Mouse (Mus musculus): Measurements from ENCODE around the gene Slc30a2. TPM values are rescaled to one million over a fixed set of nuclear protein-coding genes. Genes with fewer than 3 reads are reported as not detected.

Gene Slc30a2
- polyA plus RNA-seq, 1 experiment = 0.05 TPM

DNA sequence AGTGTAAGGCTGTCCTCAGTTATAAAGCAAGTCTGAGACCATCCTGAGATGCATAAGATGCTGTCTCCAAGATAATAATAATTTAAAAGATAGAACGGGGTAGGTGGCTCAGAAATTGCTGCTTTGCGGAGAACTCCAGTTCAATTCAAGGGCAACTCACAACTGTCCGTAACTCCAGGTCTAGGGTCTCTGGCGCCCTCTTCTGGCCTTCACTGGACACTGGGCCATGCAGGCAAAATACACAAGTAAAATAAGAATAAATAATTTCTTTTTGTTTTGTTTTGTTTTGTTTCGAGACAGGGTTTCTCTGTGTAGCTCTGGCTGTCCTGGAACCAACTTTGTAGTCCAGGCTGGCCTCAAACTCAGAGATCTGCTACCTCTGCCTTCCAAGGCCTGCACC lies 45.4 kb downstream of the Slc30a2 start:
- peak; percentile 76 for DNase-seq (ENCODE audit: low read depth)
- no peak for TF ChIP-seq POLR2A (IDR thresholded peaks at IDR 0.05; ENCODE audit: borderline replicate concordance, extremely low read depth, insufficient read depth, insufficient read length, poor library complexity, severe bottlenecking)
- peak; percentile 79 for TF ChIP-seq CTCF (IDR thresholded peaks at IDR 0.05; ENCODE audit: borderline replicate concordance, extremely low read depth, insufficient read depth, insufficient read length)

- DNase-seq (ENCODE audit: low read depth) = no peak
- TF ChIP-seq CTCF (IDR thresholded peaks at IDR 0.05; ENCODE audit: borderline replicate concordance, extremely low read depth, insufficient read depth, insufficient read length) (no peak), POLR2A (IDR thresholded peaks at IDR 0.05; ENCODE audit: borderline replicate concordance, extremely low read depth, insufficient read depth, insufficient read length, poor library complexity, severe bottlenecking) (no peak)
Observed at GRCm38 (mm10) chr4:134391636-134392035, 48.7 kb downstream of the Slc30a2 start.

GRCm38 (mm10) chr4:134392595-134392994 lies 49.6 kb downstream of the Slc30a2 start:
- peak; percentile 88 for DNase-seq (ENCODE audit: low read depth)
- no peak for TF ChIP-seq CTCF (IDR thresholded peaks at IDR 0.05; ENCODE audit: borderline replicate concordance, extremely low read depth, insufficient read depth, insufficient read length)
- TF ChIP-seq POLR2A (IDR thresholded peaks at IDR 0.05; ENCODE audit: borderline replicate concordance, extremely low read depth, insufficient read depth, insufficient read length, poor library complexity, severe bottlenecking) = no peak

GRCm38 (mm10) chr4:134393026-134393425 lies 50.0 kb downstream of the Slc30a2 start:
- peak; percentile 76 for DNase-seq (ENCODE audit: low read depth)
- TF ChIP-seq CTCF (IDR thresholded peaks at IDR 0.05; ENCODE audit: borderline replicate concordance, extremely low read depth, insufficient read depth, insufficient read length) (peak; percentile 54; the same call in 1 of the 2 replicates), POLR2A (IDR thresholded peaks at IDR 0.05; ENCODE audit: borderline replicate concordance, extremely low read depth, insufficient read depth, insufficient read length, poor library complexity, severe bottlenecking) (no peak)

DNA sequence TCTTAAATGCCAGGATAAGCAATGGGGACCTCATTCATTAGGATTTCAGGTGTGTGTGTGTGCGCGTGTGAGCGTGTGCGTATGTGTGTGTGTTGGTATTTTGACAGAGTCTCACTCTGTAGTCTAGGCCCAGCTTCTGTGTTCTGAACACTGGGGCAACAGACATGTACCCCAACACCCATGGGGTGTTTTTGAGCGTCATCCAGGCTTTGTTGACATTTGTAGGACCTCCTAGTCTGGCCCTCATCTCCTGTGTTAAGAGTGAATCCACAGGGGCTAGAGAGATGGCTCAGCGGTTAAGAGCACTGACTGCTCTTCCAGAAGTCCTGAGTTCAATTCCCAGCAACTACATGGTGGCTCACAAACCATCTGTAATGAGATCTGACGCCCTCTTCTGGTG lies 52.2 kb downstream of the Slc30a2 start:
- no peak for TF ChIP-seq POLR2A (IDR thresholded peaks at IDR 0.05; ENCODE audit: borderline replicate concordance, extremely low read depth, insufficient read depth, insufficient read length, poor library complexity, severe bottlenecking)
- TF ChIP-seq CTCF (IDR thresholded peaks at IDR 0.05; ENCODE audit: borderline replicate concordance, extremely low read depth, insufficient read depth, insufficient read length) = no peak
- DNase-seq (ENCODE audit: low read depth) = no peak

GRCm38 (mm10) chr4:134395977-134396825 lies 53.2 kb downstream of the Slc30a2 start, which contains the start of gene Pafah2:
Pafah2 (plus strand) TSS chr4:134396320.
- TF ChIP-seq POLR2A (IDR thresholded peaks at IDR 0.05; ENCODE audit: borderline replicate concordance, extremely low read depth, insufficient read depth, insufficient read length, poor library complexity, severe bottlenecking) (no peak; the same call in 1 of the 2 replicates), CTCF (IDR thresholded peaks at IDR 0.05; ENCODE audit: borderline replicate concordance, extremely low read depth, insufficient read depth, insufficient read length) (peak; percentile 92)
- peak; percentile 100 for DNase-seq (ENCODE audit: low read depth)

- TF ChIP-seq POLR2A (IDR thresholded peaks at IDR 0.05; ENCODE audit: borderline replicate concordance, extremely low read depth, insufficient read depth, insufficient read length, poor library complexity, severe bottlenecking) = no peak
- TF ChIP-seq CTCF (IDR thresholded peaks at IDR 0.05; ENCODE audit: borderline replicate concordance, extremely low read depth, insufficient read depth, insufficient read length) = peak; percentile 2; the same call in 1 of the 2 replicates
- peak; percentile 59 for DNase-seq (ENCODE audit: low read depth)
Observed at GRCm38 (mm10) chr4:134397121-134397520, 54.1 kb downstream of the Slc30a2 start.

DNA sequence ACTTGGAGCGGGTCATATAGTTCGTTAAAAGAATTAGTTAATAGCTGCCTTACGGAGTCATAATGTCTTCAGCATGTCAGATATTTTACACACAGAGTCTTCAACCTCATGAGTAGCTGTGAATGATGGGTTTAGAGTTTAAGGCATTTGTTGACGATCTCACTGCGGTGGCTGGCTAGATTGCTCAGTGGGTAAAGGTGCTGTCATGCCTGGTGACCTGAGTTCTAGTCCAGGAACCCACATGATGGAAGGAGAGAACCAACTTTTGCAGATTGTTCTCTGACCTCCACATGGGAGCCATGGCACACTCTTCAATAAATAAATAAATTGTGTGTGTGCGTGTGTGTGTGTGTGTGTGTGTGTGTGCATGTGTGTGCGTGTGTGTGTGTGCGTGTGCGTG lies 54.8 kb downstream of the Slc30a2 start:
- no peak for DNase-seq (ENCODE audit: low read depth)
- TF ChIP-seq CTCF (IDR thresholded peaks at IDR 0.05; ENCODE audit: borderline replicate concordance, extremely low read depth, insufficient read depth, insufficient read length) = no peak

DNA sequence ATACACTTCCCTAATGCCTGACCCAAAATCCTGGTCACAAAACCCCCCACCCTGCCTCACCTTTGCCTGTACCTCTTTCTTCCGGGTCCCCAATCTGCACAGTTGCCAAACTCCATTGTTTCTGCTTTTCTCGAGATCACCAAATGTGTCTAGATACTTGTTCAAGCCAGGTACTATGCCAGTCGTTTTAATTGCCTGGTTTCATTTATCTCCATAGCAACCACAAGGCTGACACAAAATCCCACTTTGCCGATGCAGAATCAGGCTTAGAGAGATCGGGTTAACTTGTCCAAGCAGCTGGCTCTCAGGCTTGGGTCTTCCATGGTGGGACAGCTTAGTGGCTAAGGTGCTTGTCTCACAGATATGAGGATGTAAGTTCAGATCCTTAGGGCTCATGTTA lies 57.2 kb downstream of the Slc30a2 start:
- TF ChIP-seq POLR2A (IDR thresholded peaks at IDR 0.05; ENCODE audit: borderline replicate concordance, extremely low read depth, insufficient read depth, insufficient read length, poor library complexity, severe bottlenecking) (no peak), CTCF (IDR thresholded peaks at IDR 0.05; ENCODE audit: borderline replicate concordance, extremely low read depth, insufficient read depth, insufficient read length) (no peak)
- peak; percentile 79 for DNase-seq (ENCODE audit: low read depth)

GRCm38 (mm10) chr4:134401181-134401661 lies 58.2 kb downstream of the Slc30a2 start:
- peak; percentile 85 for DNase-seq (ENCODE audit: low read depth)
- TF ChIP-seq CTCF (IDR thresholded peaks at IDR 0.05; ENCODE audit: borderline replicate concordance, extremely low read depth, insufficient read depth, insufficient read length) (no peak), POLR2A (IDR thresholded peaks at IDR 0.05; ENCODE audit: borderline replicate concordance, extremely low read depth, insufficient read depth, insufficient read length, poor library complexity, severe bottlenecking) (no peak)

- TF ChIP-seq POLR2A (IDR thresholded peaks at IDR 0.05; ENCODE audit: borderline replicate concordance, extremely low read depth, insufficient read depth, insufficient read length, poor library complexity, severe bottlenecking) = no peak
- no peak for TF ChIP-seq CTCF (IDR thresholded peaks at IDR 0.05; ENCODE audit: borderline replicate concordance, extremely low read depth, insufficient read depth, insufficient read length)
- no peak for DNase-seq (ENCODE audit: low read depth)
Observed at GRCm38 (mm10) chr4:134401856-134402570, 59.0 kb downstream of the Slc30a2 start.
